Mouse (Mus musculus): ENCODE measurements around the gene Smim13. TPM values are rescaled to one million over a fixed set of nuclear protein-coding genes. Genes with fewer than 3 reads are reported as not detected.

Gene Smim13
- polyA plus RNA-seq, 1 experiment from 2014 or later, result 13.1 TPM

GRCm38 (mm10) chr13:41215669-41216068, 34.0 kb upstream of the Smim13 start:
- no peak overlapping the region for H3K9ac ChIP-seq (ENCODE audit: low read length)
- WGBS, result 89% methylated on average over 6 of the region's 6 CpGs

DNA sequence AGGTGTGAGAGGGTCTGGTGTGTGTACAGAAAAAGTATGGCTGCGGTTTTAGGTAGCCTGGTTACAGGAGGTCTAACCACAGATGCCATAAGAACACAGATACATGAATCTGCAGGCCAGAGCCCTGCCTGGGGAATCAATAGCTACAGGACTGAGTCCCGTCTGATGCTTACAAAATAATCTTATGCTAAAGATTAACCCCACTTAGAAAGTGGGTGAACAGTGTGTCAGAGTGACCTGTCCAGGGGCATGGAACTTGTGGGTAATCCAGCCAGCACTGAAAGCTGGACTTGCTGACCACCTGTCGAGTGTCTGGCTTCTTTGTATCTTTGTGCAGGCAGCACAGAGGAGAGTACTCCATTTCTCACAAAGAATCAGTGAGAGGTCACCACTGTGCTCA, 33.4 kb upstream of the Smim13 start:
- WGBS, result 57% methylated on average over 3 of the region's 3 CpGs
- peaks cover 5% of the 10 kb centered on the region; the same call in 1 of the 2 replicates for H3K9me3 ChIP-seq (ENCODE audit: control insufficient read depth, low read length)
- no peaks in the 10 kb centered on the region for H3K4me1 ChIP-seq (replicated peaks; ENCODE audit: control insufficient read depth, insufficient read depth, low read length)

More at GRCm38 (mm10) chr13:41215669-41216068, 34.0 kb upstream of the Smim13 start:
- Histone ChIP-seq H3K36me3 (ENCODE audit: control insufficient read depth, insufficient read depth, low read length) (no peaks in the 10 kb centered on the region), H3K27me3 (ENCODE audit: control insufficient read depth, insufficient read depth, low read length) (no peaks in the 10 kb centered on the region), H3K4me3 (ENCODE audit: low read depth, low read length) (no peak overlapping the region), H3K4me2 (ENCODE audit: low read depth, low read length, severe bottlenecking) (no peak overlapping the region), H3K27ac (ENCODE audit: low read depth, low read length) (no peak overlapping the region), H3K4me1 (replicated peaks; ENCODE audit: control insufficient read depth, insufficient read depth, low read length) (no peaks in the 10 kb centered on the region), H3K9me3 (ENCODE audit: control insufficient read depth, low read length) (peaks cover 2% of the 10 kb centered on the region; the same call in 1 of the 2 replicates)
- ATAC-seq (replicated peaks; ENCODE audit: low FRiP score) (no peak), DNase-seq (ENCODE audit: low spot score) (no peak)

GRCm38 (mm10) chr13:41219056-41219455, 30.6 kb upstream of the Smim13 start:
- Histone ChIP-seq H3K4me3 (ENCODE audit: low read depth, low read length) (peak overlapping the region; percentile 65), H3K36me3 (ENCODE audit: control insufficient read depth, insufficient read depth, low read length) (no peaks in the 10 kb centered on the region), H3K27ac (ENCODE audit: low read depth, low read length) (no peak overlapping the region), H3K9me3 (ENCODE audit: control insufficient read depth, low read length) (peaks cover 5% of the 10 kb centered on the region; the same call in 1 of the 2 replicates), H3K27me3 (ENCODE audit: control insufficient read depth, insufficient read depth, low read length) (no peaks in the 10 kb centered on the region), H3K4me2 (ENCODE audit: low read depth, low read length, severe bottlenecking) (peak overlapping the region; percentile 50), H3K9ac (ENCODE audit: low read length) (no peak overlapping the region; the same call in 1 of the 2 replicates), H3K4me1 (replicated peaks; ENCODE audit: control insufficient read depth, insufficient read depth, low read length) (no peaks in the 10 kb centered on the region)
- ATAC-seq (replicated peaks; ENCODE audit: low FRiP score) (no peak), DNase-seq (ENCODE audit: low spot score) (no peak)
- WGBS, result 53% methylated on average over 1 of the region's 1 CpGs

More for the DNA sequence above, 33.4 kb upstream of the Smim13 start:
- no peak overlapping the region for H3K9ac ChIP-seq (ENCODE audit: low read length)
- no peaks in the 10 kb centered on the region for H3K27me3 ChIP-seq (ENCODE audit: control insufficient read depth, insufficient read depth, low read length)
- no peak overlapping the region for H3K4me3 ChIP-seq (ENCODE audit: low read depth, low read length)
- DNase-seq (ENCODE audit: low spot score) (no peak), ATAC-seq (replicated peaks; ENCODE audit: low FRiP score) (no peak)
- no peak overlapping the region for H3K27ac ChIP-seq (ENCODE audit: low read depth, low read length)
- H3K36me3 ChIP-seq (ENCODE audit: control insufficient read depth, insufficient read depth, low read length), result no peaks in the 10 kb centered on the region
- H3K4me2 ChIP-seq (ENCODE audit: low read depth, low read length, severe bottlenecking), result no peak overlapping the region

GRCm38 (mm10) chr13:41219687-41220303, 29.8 kb upstream of the Smim13 start:
- Histone ChIP-seq H3K9ac (ENCODE audit: low read length) (peak overlapping the region; percentile 77), H3K27me3 (ENCODE audit: control insufficient read depth, insufficient read depth, low read length) (no peaks in the 10 kb centered on the region), H3K4me2 (ENCODE audit: low read depth, low read length, severe bottlenecking) (peak overlapping the region; percentile 50), H3K36me3 (ENCODE audit: control insufficient read depth, insufficient read depth, low read length) (no peaks in the 10 kb centered on the region), H3K27ac (ENCODE audit: low read depth, low read length) (peak overlapping the region; percentile 39; the same call in 1 of the 2 replicates), H3K4me1 (replicated peaks; ENCODE audit: control insufficient read depth, insufficient read depth, low read length) (no peaks in the 10 kb centered on the region), H3K4me3 (ENCODE audit: low read depth, low read length) (peak overlapping the region; percentile 65), H3K9me3 (ENCODE audit: control insufficient read depth, low read length) (peaks cover 5% of the 10 kb centered on the region; the same call in 1 of the 2 replicates)
- WGBS, result 2% methylated on average over 38 of the region's 39 CpGs
- no peak for DNase-seq (ENCODE audit: low spot score)
- peak; percentile 53 for ATAC-seq (replicated peaks; ENCODE audit: low FRiP score)

- Histone ChIP-seq H3K9me3 (ENCODE audit: control insufficient read depth, low read length) (peaks cover 5% of the 10 kb centered on the region; the same call in 1 of the 2 replicates), H3K9ac (ENCODE audit: low read length) (peak within 1 kb of the TSS; percentile 77), H3K4me3 (ENCODE audit: low read depth, low read length) (peak within 1 kb of the TSS; percentile 65), H3K4me1 (replicated peaks; ENCODE audit: control insufficient read depth, insufficient read depth, low read length) (no peaks in the 10 kb centered on the region), H3K27ac (ENCODE audit: low read depth, low read length) (peak within 1 kb of the TSS; percentile 39; the same call in 1 of the 2 replicates), H3K4me2 (ENCODE audit: low read depth, low read length, severe bottlenecking) (peak within 1 kb of the TSS; percentile 50), H3K27me3 (ENCODE audit: control insufficient read depth, insufficient read depth, low read length) (no peaks in the 10 kb centered on the region), H3K36me3 (ENCODE audit: control insufficient read depth, insufficient read depth, low read length) (no peaks in the 10 kb centered on the region)
- DNase-seq (ENCODE audit: low spot score), result peak; percentile 94
- peak; percentile 96 for ATAC-seq (replicated peaks; ENCODE audit: low FRiP score)
- 1% methylated on average over 51 of the region's 77 CpGs for WGBS
Measured at GRCm38 (mm10) chr13:41220304-41220834, 29.3 kb upstream of the Smim13 start, which contains the start of gene Elovl2. Gene Elovl2 (minus strand): TSS chr13:41220405.

GRCm38 (mm10) chr13:41226513-41226912, 23.1 kb upstream of the Smim13 start:
- Histone ChIP-seq H3K36me3 (ENCODE audit: control insufficient read depth, insufficient read depth, low read length) (no peaks in the 10 kb centered on the region), H3K4me3 (ENCODE audit: low read depth, low read length) (no peak overlapping the region), H3K9me3 (ENCODE audit: control insufficient read depth, low read length) (no peaks in the 10 kb centered on the region; the same call in 1 of the 2 replicates), H3K27ac (ENCODE audit: low read depth, low read length) (no peak overlapping the region), H3K4me2 (ENCODE audit: low read depth, low read length, severe bottlenecking) (no peak overlapping the region), H3K9ac (ENCODE audit: low read length) (no peak overlapping the region), H3K27me3 (ENCODE audit: control insufficient read depth, insufficient read depth, low read length) (no peaks in the 10 kb centered on the region), H3K4me1 (replicated peaks; ENCODE audit: control insufficient read depth, insufficient read depth, low read length) (no peaks in the 10 kb centered on the region)
- WGBS, result 88% methylated on average over 5 of the region's 5 CpGs
- no peak for DNase-seq (ENCODE audit: low spot score)
- ATAC-seq (replicated peaks; ENCODE audit: low FRiP score), result no peak

GRCm38 (mm10) chr13:41228060-41228459, 21.6 kb upstream of the Smim13 start:
- Histone ChIP-seq H3K27ac (ENCODE audit: low read depth, low read length) (no peak overlapping the region), H3K27me3 (ENCODE audit: control insufficient read depth, insufficient read depth, low read length) (no peaks in the 10 kb centered on the region), H3K9me3 (ENCODE audit: control insufficient read depth, low read length) (no peaks in the 10 kb centered on the region), H3K9ac (ENCODE audit: low read length) (no peak overlapping the region), H3K36me3 (ENCODE audit: control insufficient read depth, insufficient read depth, low read length) (no peaks in the 10 kb centered on the region), H3K4me2 (ENCODE audit: low read depth, low read length, severe bottlenecking) (no peak overlapping the region), H3K4me3 (ENCODE audit: low read depth, low read length) (no peak overlapping the region), H3K4me1 (replicated peaks; ENCODE audit: control insufficient read depth, insufficient read depth, low read length) (no peaks in the 10 kb centered on the region)
- DNase-seq (ENCODE audit: low spot score) (no peak), ATAC-seq (replicated peaks; ENCODE audit: low FRiP score) (no peak)
- 89% methylated on average over 5 of the region's 5 CpGs for WGBS

DNA sequence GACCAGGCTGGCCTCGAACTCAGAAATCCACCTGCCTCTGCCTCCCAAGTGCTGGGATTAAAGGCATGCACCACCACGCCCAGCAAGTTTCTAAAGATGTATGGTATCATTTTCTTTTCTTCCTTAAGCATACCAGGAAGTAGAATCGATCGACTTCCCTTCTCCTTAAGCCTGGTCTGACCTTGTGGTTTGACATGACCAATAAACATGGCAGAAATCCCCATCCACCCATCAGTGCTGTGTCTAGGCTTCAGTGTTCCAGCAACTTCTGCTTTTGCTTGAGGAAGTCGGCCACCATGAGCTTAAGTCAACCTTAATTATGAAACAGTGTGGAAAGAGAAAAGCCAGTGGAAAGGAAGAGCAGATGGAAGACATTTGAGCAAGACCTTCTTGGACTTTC, 19.4 kb upstream of the Smim13 start:
- 85% methylated on average over 5 of the region's 5 CpGs for WGBS

More for the DNA sequence above, 19.4 kb upstream of the Smim13 start:
- ATAC-seq (replicated peaks; ENCODE audit: low FRiP score) (no peak), DNase-seq (ENCODE audit: low spot score) (no peak)
- no peak overlapping the region for H3K4me3 ChIP-seq (ENCODE audit: low read depth, low read length)
- H3K9ac ChIP-seq (ENCODE audit: low read length), result no peak overlapping the region
- H3K4me2 ChIP-seq (ENCODE audit: low read depth, low read length, severe bottlenecking), result no peak overlapping the region
- no peaks in the 10 kb centered on the region for H3K9me3 ChIP-seq (ENCODE audit: control insufficient read depth, low read length)
- H3K36me3 ChIP-seq (ENCODE audit: control insufficient read depth, insufficient read depth, low read length), result no peaks in the 10 kb centered on the region
- H3K27me3 ChIP-seq (ENCODE audit: control insufficient read depth, insufficient read depth, low read length), result no peaks in the 10 kb centered on the region
- H3K4me1 ChIP-seq (replicated peaks; ENCODE audit: control insufficient read depth, insufficient read depth, low read length), result no peaks in the 10 kb centered on the region
- H3K27ac ChIP-seq (ENCODE audit: low read depth, low read length), result no peak overlapping the region

Measured in forebrain, embryonic 11.5 days (tissue).